In genomic region chr6:50684646-50685415, GRCm38 (mm10) we compare ENCODE assay signal across 10 mouse cellular contexts. TPM values are rescaled to one million over a fixed set of nuclear protein-coding genes. Genes with fewer than 3 reads are reported as not detected.
DNase-seq lines count a peak whose midpoint lies in the region; ATAC-seq lines count a peak whose summit lies in the region.
"Had no signal": no experiment of that assay in that cellular context is flagged by ENCODE, and none has a peak within 500 bp of the region (broad histone marks: within the 10 kb centered on the region; RNA-seq: fewer than 3 reads in every experiment).

No protein-coding gene starts in this region.

- no peak overlapping the region for H3K9ac ChIP-seq in intestine, embryonic 15.5 days
- H3K9ac ChIP-seq: liver, embryonic 14.5 days had no signal

- H3K4me3 ChIP-seq in intestine, embryonic 15.5 days (replicated peaks), result no peak overlapping the region

- no peaks in the 10 kb centered on the region for H3K9me3 ChIP-seq in intestine, embryonic 15.5 days

- H3K4me1 ChIP-seq in intestine, embryonic 15.5 days (replicated peaks), result peaks cover 3% of the 10 kb centered on the region; the same call in 1 of the 2 replicates

- no peaks in the 10 kb centered on the region for H3K27me3 ChIP-seq in intestine, embryonic 15.5 days (replicated peaks)

- H3K4me2 ChIP-seq in intestine, embryonic 15.5 days (replicated peaks), result no peak overlapping the region

- 50% methylated on average over 7 of the region's 7 CpGs for WGBS in intestine, embryonic 15.5 days

- no peaks in the 10 kb centered on the region for H3K36me3 ChIP-seq in intestine, embryonic 15.5 days

- no peak for ATAC-seq in intestine, embryonic 15.5 days

- H3K27ac ChIP-seq in intestine, embryonic 15.5 days, result no peak overlapping the region
- H3K27ac ChIP-seq: liver, embryonic 14.5 days had no signal

- peak; percentile 26 for DNase-seq in kidney, postnatal 14 days
- DNase-seq in kidney, adult 18-20 months, result no peak
- peak; percentile 27 for DNase-seq in CD4-positive, CD25-positive, alpha-beta regulatory T cell, adult 2 months (ENCODE audit: low read depth, low spot score)
- DNase-seq in adrenal gland, adult 8-10 months, result peak; percentile 18
- DNase-seq in lung, postnatal 25 days (ENCODE audit: low spot score), result peak; percentile 35
- no peak for DNase-seq in cerebellum, adult 11-12 months

RNA-seq across cellular contexts. Expression of gene Npvf, which starts 30.6 kb away (rescaled TPM):
- not detected for total RNA-seq in adrenal gland, adult 8-10 months (2022)
- not detected in 2 replicates for polyA plus RNA-seq in intestine, embryonic 15.5 days (2015; fragmentation: Nextera tagmentation; extraction: Ambion mirVana)
- total RNA-seq: adrenal gland, adult 18-20 months had no signal
- polyA plus RNA-seq: intestine, embryonic 14.5 days; liver, embryonic 14.5 days had no signal

Comparison
In these comparisons a context has a peak if more than half of its experiments do, and no peak if none do; other contexts are left out.
1. DNase-seq: peak in kidney, postnatal 14 days (single experiment), CD4-positive, CD25-positive, alpha-beta regulatory T cell, adult 2 months (single experiment), adrenal gland, adult 8-10 months (single experiment) and lung, postnatal 25 days (single experiment); none in kidney, adult 18-20 months (single experiment) and cerebellum, adult 11-12 months (single experiment).